Mouse (Mus musculus) ES-Bruce4 (cell line): ENCODE results near the gene Rapgefl1.

Experiments
- CTCF ChIP-seq: IDR thresholded peaks from one replicate; pipeline ENCODE4 v1.8.1; 2011; ENCODE audit warnings: low read depth, low read length
- EP300 ChIP-seq: IDR thresholded peaks from 2 replicates; pipeline ENCODE4 v1.6.1; 2011; ENCODE audit warnings: low read depth, low read length; ENCODE audit not compliant: insufficient read depth
- POLR2A ChIP-seq: IDR thresholded peaks from one replicate; pipeline ENCODE4 v1.8.1; 2011; ENCODE audit warnings: low read length; ENCODE audit not compliant: insufficient read depth

DNA sequence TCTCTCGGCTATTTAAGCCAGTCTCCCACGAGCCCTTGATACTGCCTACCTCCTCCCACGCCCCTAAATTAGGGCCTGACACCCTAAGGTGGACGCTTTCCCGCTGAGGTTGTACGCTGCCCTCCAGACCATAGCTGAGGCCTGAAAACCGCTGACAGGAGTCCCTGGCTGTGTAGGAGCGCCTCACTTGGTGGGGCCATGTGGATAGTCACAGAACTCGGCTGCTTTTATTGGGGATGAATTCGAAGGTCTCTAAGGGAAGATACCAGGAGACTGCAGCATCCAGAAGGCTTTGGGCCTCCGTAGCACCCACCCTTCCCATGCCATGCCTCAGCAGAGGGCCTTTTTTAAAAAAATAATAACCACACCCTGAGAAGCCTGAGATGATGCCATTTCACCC is 1.3 kb downstream of the Rapgefl1 start:
- TF ChIP-seq POLR2A (no peak), CTCF (no peak), EP300 (no peak)
